Mouse (Mus musculus) lung, embryonic 14.5 days (tissue): ENCODE data around the gene Zfp715. TPM values are rescaled to one million over a fixed set of nuclear protein-coding genes. Genes with fewer than 3 reads are reported as not detected.
"Not testable (repeated sequence)": the region's sequence is repeated elsewhere in the genome, so short reads cannot be mapped to it uniquely, and the experiment has no call there.

ENCODE experiments used
- ATAC-seq: fragments of 200-750 bp; cut with Nextera tagmentation; 2 replicates; pipeline ENCODE4 v1.8.0; 2017; ENCODE audit warnings: mild to moderate bottlenecking, moderate TSS enrichment, moderate library complexity; ENCODE audit not compliant: insufficient read depth
- DNase-seq: peaks from one replicate; pipeline ENCODE4 v3.0.0-alpha.2; 2015
- H3K27ac ChIP-seq: fragments of 300-500 bp; sonication (generic); 2 replicates; pipeline ENCODE4 v1.5.1; 2014; ENCODE audit warnings: low read depth, mild to moderate bottlenecking, moderate library complexity
- H3K27me3 ChIP-seq: fragments of 300-500 bp; sonication (generic); 2 replicates; pipeline ENCODE4 v1.6.1; 2014; ENCODE audit warnings: low read length, control low read depth; ENCODE audit not compliant: insufficient read depth
- H3K36me3 ChIP-seq: fragments of 300-500 bp; sonication (generic); 2 replicates; pipeline ENCODE4 v1.6.1; 2014; ENCODE audit warnings: control low read depth; ENCODE audit not compliant: insufficient read depth
- H3K4me1 ChIP-seq: fragments of 300-500 bp; sonication (generic); 2 replicates; pipeline ENCODE4 v1.6.1; 2014; ENCODE audit warnings: antibody characterized with exemption, control low read depth; ENCODE audit not compliant: insufficient read depth
- H3K4me2 ChIP-seq: fragments of 300-500 bp; sonication (generic); 2 replicates; pipeline ENCODE4 v1.6.1; 2014; ENCODE audit warnings: mild to moderate bottlenecking
- H3K4me3 ChIP-seq: fragments of 300-500 bp; sonication (generic); 2 replicates; pipeline ENCODE4 v1.5.1; 2014; ENCODE audit warnings: low read depth, low read length
- H3K9ac ChIP-seq: fragments of 300-500 bp; sonication (generic); 2 replicates; pipeline ENCODE4 v1.6.1; 2014
- H3K9me3 ChIP-seq: fragments of 300-500 bp; sonication (generic); 2 replicates; pipeline ENCODE4 v1.6.1; 2016; ENCODE audit warnings: low read depth, low read length, control low read depth
- CTCF ChIP-seq: IDR thresholded peaks from 2 replicates; pipeline ENCODE4 v1.5.1; 2016; ENCODE audit warnings: antibody characterized with exemption, low read depth
- WGBS: fragments of 180-500 bp; shearing (Covaris S2); extraction: QIAGEN DNeasy Blood & Tissue Kit; methylation state at CpG from one replicate; pipeline ENCODE4 v1.1.7; 2014; 5-methylcytosine and 5-hydroxymethylcytosine counted together
- polyA plus RNA-seq: library from polyadenylated mRNA; unstranded; fragments of >200 nt; fragmentation: Nextera tagmentation; extraction: Ambion mirVana; gene quantifications from 2 replicates; pipeline ENCODE4 v1.2.1, GENCODE M21; 2014

The Zfp715 gene
- polyA plus RNA-seq, 1 experiment from 2014 or later: 15.5 TPM

DNA sequence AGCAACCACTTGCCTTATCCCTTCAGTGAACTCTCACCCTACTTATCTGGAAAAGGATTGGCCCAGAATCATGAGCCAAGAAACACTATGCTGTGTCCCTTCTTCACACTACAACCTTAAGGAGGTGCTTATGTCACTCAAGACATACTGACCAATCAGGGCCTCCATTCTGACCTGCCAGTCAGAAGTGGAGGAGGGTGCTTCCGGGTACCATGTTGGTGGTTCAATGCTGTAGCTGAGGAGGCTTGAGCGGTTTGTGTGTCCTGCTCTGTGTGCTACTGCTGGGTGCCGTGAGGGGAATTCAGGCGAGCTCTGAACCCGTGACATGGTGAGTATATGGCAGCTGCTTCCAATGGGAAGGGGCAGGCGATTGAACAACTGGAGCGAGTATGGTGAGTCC lies 59.6 kb downstream of the Zfp715 start:
- ATAC-seq: no peak
- TF ChIP-seq CTCF: no peak
- no peak overlapping the region for H3K27ac ChIP-seq

DNA sequence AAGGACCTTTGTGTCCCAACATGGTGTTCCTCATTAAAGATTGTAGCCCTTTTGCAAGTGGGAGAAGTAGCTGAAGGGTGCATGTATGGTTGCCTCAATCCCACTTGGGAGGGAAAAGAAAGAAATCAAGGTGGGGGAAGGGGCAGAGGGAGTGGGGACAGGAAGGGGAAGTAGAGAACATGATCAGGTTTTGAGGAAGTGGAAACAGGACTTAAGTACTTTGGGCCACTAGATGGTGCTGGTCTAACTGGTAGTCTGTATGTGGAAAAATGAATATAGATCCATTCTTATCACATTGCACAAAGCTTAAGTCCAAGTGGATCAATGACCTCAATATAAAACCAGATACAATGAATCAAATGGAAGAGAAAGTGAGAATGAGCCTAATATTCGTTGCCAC lies 62.4 kb downstream of the Zfp715 start:
- 64% methylated on average over 1 of the region's 1 CpGs for WGBS
- not testable (repeated sequence) for H3K27me3 ChIP-seq, H3K9ac ChIP-seq, H3K4me1 ChIP-seq, ATAC-seq, H3K4me3 ChIP-seq, H3K9me3 ChIP-seq, DNase-seq, H3K36me3 ChIP-seq, H3K27ac ChIP-seq, H3K4me2 ChIP-seq

More for the DNA sequence above, 59.6 kb downstream of the Zfp715 start:
- Histone ChIP-seq H3K4me2 (no peak overlapping the region), H3K36me3 (no peaks in the 10 kb centered on the region), H3K9ac (no peak overlapping the region), H3K4me3 (no peak overlapping the region), H3K4me1 (no peaks in the 10 kb centered on the region), H3K27me3 (no peaks in the 10 kb centered on the region), H3K9me3 (no peaks in the 10 kb centered on the region)
- DNase-seq: no peak
- 82% methylated on average over 7 of the region's 7 CpGs for WGBS

Other genes starting within 250 kb of the Zfp715 start
- gene Zfp936, start 199.1 kb downstream of the Zfp715 start, polyA plus RNA-seq: not detected in 2 replicates
- gene Siglecf, start 38.0 kb upstream of the Zfp715 start, polyA plus RNA-seq: 0.13 TPM in 1 of 2 replicates, not detected in the other
- gene Siglecg, start 94.9 kb upstream of the Zfp715 start, polyA plus RNA-seq: 0.37 and 0.60 TPM in 2 replicates
- not detected in 2 replicates for gene Lim2, start 114.4 kb upstream of the Zfp715 start, polyA plus RNA-seq
- gene Nkg7, start 123.8 kb upstream of the Zfp715 start, polyA plus RNA-seq: 0.58 and 1.3 TPM in 2 replicates
- gene Cldnd2, start 127.5 kb upstream of the Zfp715 start, polyA plus RNA-seq: not detected in 2 replicates
- gene Etfb, start 130.8 kb upstream of the Zfp715 start, polyA plus RNA-seq: 306 and 314 TPM in 2 replicates
- 0.37 TPM in 1 of 2 replicates, not detected in the other for gene Gm45233, start 130.8 kb upstream of the Zfp715 start, polyA plus RNA-seq
- 2.1 and 2.4 TPM in 2 replicates for gene Vsig10l, start 149.9 kb upstream of the Zfp715 start, polyA plus RNA-seq
- gene Iglon5, start 176.8 kb upstream of the Zfp715 start, polyA plus RNA-seq: 0.38 TPM in 2 replicates
- gene 4931406B18Rik, start 192.6 kb upstream of the Zfp715 start, polyA plus RNA-seq: not detected in 2 replicates
- 1.8 and 2.0 TPM in 2 replicates for gene Cd33, start 231.1 kb upstream of the Zfp715 start, polyA plus RNA-seq
- gene Zfp658, start 249.0 kb upstream of the Zfp715 start, polyA plus RNA-seq: 4.9 and 5.3 TPM in 2 replicates